Mouse (Mus musculus): ENCODE measurements at regions not wholly inside any gene's neighbourhood (a gene's known extent, or its start where the extent isn't known, plus 50 kb on each side); places are given as distances from the start of the nearest gene placed in this dataset.

DNA sequence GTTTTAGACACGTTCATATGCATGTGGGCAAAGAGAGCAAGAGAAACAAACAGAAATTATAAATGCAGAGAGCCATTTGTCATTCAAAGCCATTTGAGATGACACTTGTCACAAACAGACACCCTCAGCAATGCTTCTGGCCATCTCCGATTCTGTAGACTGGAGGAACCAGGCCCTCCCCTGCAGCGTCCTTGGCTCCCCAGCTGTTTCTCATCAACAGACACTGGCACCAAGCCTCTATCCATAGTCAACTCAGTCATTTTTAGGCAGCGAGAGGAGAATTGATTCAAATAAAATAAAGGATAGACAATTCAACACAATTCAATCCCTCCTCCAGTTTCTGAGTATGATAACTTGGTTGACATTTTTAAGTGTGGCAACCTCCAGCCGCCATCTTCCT, 130.1 kb upstream of the Rpl34 start:
- Histone ChIP-seq H3K27me3 (ENCODE audit: insufficient read depth, low read length) (no peaks in the 10 kb centered on the region), H3K36me3 (ENCODE audit: insufficient read depth, low read length) (no peaks in the 10 kb centered on the region), H3K4me1 (ENCODE audit: insufficient read depth, low read length) (no peaks in the 10 kb centered on the region), H3K9ac (replicated peaks; ENCODE audit: low read length) (no peak overlapping the region), H3K9me3 (ENCODE audit: low read length) (no peaks in the 10 kb centered on the region), H3K4me2 (ENCODE audit: low read depth, low read length) (no peak overlapping the region), H3K27ac (no peak overlapping the region), H3K4me3 (ENCODE audit: low read length) (no peak overlapping the region)
- TF ChIP-seq CTCF (IDR thresholded peaks at IDR 0.05; ENCODE audit: low read depth): no peak
- WGBS: 90% methylated on average over 5 of the region's 5 CpGs
- DNase-seq (ENCODE audit: low spot score): no peak
- ATAC-seq: no peak

DNA sequence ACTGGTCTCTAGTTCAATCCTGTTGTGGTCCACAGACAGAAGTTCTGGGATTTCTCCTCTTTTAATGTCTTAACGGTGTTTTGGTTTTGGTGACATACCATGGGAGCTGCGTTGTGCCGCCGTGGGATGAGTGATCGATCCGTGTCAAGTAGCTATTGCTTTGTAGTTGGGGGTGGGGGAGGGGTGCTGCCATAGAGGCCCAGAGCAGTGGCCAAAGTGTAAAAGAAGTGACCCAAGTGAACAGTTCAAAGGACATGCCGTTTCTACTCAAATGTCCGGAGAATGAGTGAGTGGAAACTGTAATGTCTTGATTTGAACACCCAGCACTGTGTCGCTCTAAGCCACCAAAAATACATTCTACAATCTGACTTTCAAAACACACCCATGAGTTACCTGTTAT, 123.7 kb upstream of the Rpl34 start:
- ATAC-seq: no peak
- Histone ChIP-seq H3K9me3 (ENCODE audit: low read length) (no peaks in the 10 kb centered on the region), H3K27ac (no peak overlapping the region), H3K4me2 (ENCODE audit: low read depth, low read length) (no peak overlapping the region), H3K36me3 (ENCODE audit: insufficient read depth, low read length) (no peaks in the 10 kb centered on the region), H3K9ac (replicated peaks; ENCODE audit: low read length) (no peak overlapping the region), H3K27me3 (ENCODE audit: insufficient read depth, low read length) (no peaks in the 10 kb centered on the region), H3K4me1 (ENCODE audit: insufficient read depth, low read length) (no peaks in the 10 kb centered on the region), H3K4me3 (ENCODE audit: low read length) (no peak overlapping the region)
- no peak for TF ChIP-seq CTCF (IDR thresholded peaks at IDR 0.05; ENCODE audit: low read depth)
- WGBS: 89% methylated on average over 9 of the region's 9 CpGs
- DNase-seq (ENCODE audit: low spot score): no peak

DNA sequence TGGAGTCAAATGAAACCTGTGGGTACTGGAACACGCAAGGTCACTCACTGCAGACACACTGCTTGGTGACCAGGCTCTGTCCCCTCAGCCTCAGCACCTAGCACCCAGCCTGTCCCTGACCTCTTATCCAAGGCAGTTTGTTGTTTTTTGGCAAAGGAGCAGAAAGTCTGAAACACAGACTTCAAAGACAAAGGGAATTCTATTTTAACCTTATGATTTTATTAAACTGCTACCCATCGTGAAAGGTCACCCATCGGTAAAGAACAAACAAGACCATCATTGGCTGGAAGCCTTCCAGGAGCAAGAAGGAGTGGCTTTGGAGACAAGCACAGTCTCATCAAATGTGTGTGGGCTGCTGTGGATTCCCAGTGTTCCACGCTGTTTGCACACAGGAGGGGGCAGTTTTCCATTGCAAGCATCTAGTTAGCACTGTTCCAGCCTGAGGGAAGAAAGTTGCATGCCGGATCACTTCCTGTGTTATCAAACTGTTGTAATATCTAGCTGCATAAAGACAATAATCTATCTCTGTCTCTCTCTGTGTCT, 120.6 kb upstream of the Rpl34 start:
- ATAC-seq: no peak
- Histone ChIP-seq H3K4me2 (ENCODE audit: low read depth, low read length) (no peak overlapping the region), H3K27me3 (ENCODE audit: insufficient read depth, low read length) (no peaks in the 10 kb centered on the region), H3K9ac (replicated peaks; ENCODE audit: low read length) (no peak overlapping the region), H3K36me3 (ENCODE audit: insufficient read depth, low read length) (no peaks in the 10 kb centered on the region), H3K9me3 (ENCODE audit: low read length) (no peaks in the 10 kb centered on the region), H3K4me3 (ENCODE audit: low read length) (no peak overlapping the region), H3K4me1 (ENCODE audit: insufficient read depth, low read length) (no peaks in the 10 kb centered on the region), H3K27ac (no peak overlapping the region)
- peak; percentile 25 for DNase-seq (ENCODE audit: low spot score)
- 52% methylated on average over 5 of the region's 5 CpGs for WGBS
- TF ChIP-seq CTCF (IDR thresholded peaks at IDR 0.05; ENCODE audit: low read depth): no peak

DNA sequence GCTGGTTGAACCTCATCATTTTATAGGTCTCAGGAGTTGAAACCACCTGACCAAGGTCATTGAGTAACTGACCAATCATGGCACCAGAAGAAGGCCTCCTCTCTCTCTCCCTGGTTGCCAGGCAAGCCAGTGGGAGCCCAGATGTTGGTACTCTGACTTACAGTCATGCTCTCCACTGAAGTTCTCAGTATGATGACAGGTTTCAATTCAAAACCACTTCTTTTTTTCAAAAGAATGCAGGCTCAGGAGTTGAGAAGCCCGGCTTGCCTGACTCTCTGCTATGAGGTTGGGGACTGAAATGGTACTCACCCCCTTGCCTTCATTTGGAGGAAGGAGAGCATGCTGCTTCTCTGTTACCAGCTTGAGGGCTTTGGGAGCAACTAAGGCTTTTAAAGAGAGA, 111.6 kb upstream of the Rpl34 start:
- Histone ChIP-seq H3K27ac (no peak overlapping the region), H3K27me3 (ENCODE audit: insufficient read depth, low read length) (no peaks in the 10 kb centered on the region), H3K36me3 (ENCODE audit: insufficient read depth, low read length) (no peaks in the 10 kb centered on the region), H3K4me1 (ENCODE audit: insufficient read depth, low read length) (no peaks in the 10 kb centered on the region), H3K4me3 (ENCODE audit: low read length) (no peak overlapping the region), H3K9ac (replicated peaks; ENCODE audit: low read length) (no peak overlapping the region), H3K4me2 (ENCODE audit: low read depth, low read length) (no peak overlapping the region), H3K9me3 (ENCODE audit: low read length) (no peaks in the 10 kb centered on the region)
- ATAC-seq (no peak), DNase-seq (ENCODE audit: low spot score) (no peak)
- WGBS: 75% methylated on average over 1 of the region's 1 CpGs
- TF ChIP-seq CTCF (IDR thresholded peaks at IDR 0.05; ENCODE audit: low read depth): no peak

DNA sequence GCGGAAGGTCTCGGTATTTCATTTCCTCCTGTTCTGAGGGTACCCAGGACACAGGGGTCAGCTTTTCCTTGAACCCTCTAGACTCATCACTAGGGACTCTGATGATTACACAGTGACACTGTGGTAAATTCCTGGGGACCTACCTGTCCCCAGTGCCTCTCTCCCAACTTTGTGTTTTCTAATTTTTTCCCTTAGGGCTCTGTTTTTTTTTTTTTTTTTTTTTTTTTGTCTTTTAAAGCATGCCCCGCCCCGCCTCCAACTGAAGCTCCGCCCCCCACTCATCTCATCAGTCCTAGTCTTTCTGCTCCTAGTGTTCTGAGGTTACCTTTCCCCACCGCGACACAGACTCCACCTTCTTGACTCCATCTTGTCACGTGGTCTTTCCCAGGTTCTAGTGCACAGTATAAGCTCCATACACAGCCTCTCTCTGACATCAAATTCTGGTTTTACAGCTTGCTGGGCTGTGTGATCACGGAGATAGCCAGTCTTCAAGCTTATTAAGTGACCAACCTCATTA, 109.8 kb upstream of the Rpl34 start:
- DNase-seq (ENCODE audit: low spot score): no peak
- no peak for ATAC-seq
- no peak for TF ChIP-seq CTCF (IDR thresholded peaks at IDR 0.05; ENCODE audit: low read depth)
- no peak overlapping the region for H3K27ac ChIP-seq
- H3K9me3 ChIP-seq (ENCODE audit: low read length): no peaks in the 10 kb centered on the region
- H3K9ac ChIP-seq (replicated peaks; ENCODE audit: low read length): no peak overlapping the region
- no peaks in the 10 kb centered on the region for H3K36me3 ChIP-seq (ENCODE audit: insufficient read depth, low read length)
- H3K4me1 ChIP-seq (ENCODE audit: insufficient read depth, low read length): no peaks in the 10 kb centered on the region
- WGBS: 87% methylated on average over 9 of the region's 9 CpGs
- H3K4me3 ChIP-seq (ENCODE audit: low read length): no peak overlapping the region
- no peaks in the 10 kb centered on the region for H3K27me3 ChIP-seq (ENCODE audit: insufficient read depth, low read length)
- no peak overlapping the region for H3K4me2 ChIP-seq (ENCODE audit: low read depth, low read length)

DNA sequence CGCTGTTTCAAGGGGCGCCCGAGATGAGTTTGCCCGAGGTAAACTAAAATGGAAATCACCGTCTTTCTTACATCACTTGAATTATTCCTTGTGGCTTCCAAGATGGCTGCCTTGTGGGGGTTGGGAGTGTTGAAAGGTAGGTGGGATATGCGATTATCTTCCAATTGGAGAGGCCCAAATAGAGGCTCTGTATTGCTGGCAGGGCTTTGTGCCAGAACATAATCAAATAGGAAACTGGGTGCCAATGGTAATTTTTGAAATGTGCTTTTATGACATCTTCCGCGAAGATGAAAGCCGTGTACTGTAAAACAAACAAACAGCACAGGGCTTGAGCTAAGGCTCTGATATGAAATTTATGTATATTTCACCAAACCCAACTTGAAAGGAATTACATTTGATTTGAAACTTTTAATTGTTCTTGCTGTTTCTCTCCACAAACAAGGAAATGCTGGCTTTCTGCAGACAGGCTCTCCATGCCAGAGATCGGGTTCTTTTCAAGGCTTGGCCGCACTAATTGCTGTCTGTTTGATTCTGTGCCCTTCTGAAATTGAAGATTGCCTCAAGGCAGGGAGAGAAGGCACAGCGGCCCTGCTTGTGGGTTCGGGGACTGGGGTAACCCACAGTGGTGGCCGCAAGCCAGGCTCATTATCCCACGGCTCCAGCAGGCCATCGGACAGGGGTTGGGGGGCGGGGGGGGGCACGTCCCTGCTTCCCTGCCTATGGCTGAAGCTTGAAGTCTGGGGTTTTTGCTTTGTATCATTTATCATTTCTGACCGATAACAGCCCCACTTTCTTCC, 108.6 kb upstream of the Rpl34 start:
- no peak overlapping the region for H3K4me3 ChIP-seq (ENCODE audit: low read length)
- ATAC-seq (no peak), DNase-seq (ENCODE audit: low spot score) (peak; percentile 12)
- no peak overlapping the region for H3K27ac ChIP-seq
- H3K9me3 ChIP-seq (ENCODE audit: low read length): no peaks in the 10 kb centered on the region
- H3K9ac ChIP-seq (replicated peaks; ENCODE audit: low read length): no peak overlapping the region
- no peak for TF ChIP-seq CTCF (IDR thresholded peaks at IDR 0.05; ENCODE audit: low read depth)
- H3K4me1 ChIP-seq (ENCODE audit: insufficient read depth, low read length): no peaks in the 10 kb centered on the region
- 62% methylated on average over 19 of the region's 19 CpGs for WGBS
- H3K36me3 ChIP-seq (ENCODE audit: insufficient read depth, low read length): no peaks in the 10 kb centered on the region
- no peaks in the 10 kb centered on the region for H3K27me3 ChIP-seq (ENCODE audit: insufficient read depth, low read length)
- H3K4me2 ChIP-seq (ENCODE audit: low read depth, low read length): no peak overlapping the region

DNA sequence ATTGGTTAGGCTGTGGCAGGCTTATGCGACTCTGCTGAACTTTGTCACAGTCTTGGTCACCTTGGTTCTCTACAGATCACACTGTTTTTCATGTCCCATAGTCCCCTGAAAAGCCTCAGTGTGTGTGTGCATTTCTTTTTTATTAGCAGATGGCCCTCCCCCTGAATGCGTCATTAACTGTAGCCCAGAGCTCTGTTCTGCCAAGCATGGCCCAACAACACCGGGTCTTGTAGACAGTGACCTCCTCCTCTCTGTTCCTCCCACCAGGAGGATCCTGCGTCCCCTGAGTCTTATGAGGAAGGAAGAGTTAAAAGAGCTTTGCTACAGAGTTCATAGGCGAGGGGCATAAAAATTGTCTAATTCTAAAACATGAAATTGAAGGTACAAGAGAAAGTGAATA, 103.5 kb upstream of the Rpl34 start:
- 61% methylated on average over 5 of the region's 5 CpGs for WGBS
- Histone ChIP-seq H3K27ac (no peak overlapping the region), H3K36me3 (ENCODE audit: insufficient read depth, low read length) (no peaks in the 10 kb centered on the region), H3K4me1 (ENCODE audit: insufficient read depth, low read length) (no peaks in the 10 kb centered on the region), H3K4me3 (ENCODE audit: low read length) (no peak overlapping the region), H3K27me3 (ENCODE audit: insufficient read depth, low read length) (no peaks in the 10 kb centered on the region), H3K9me3 (ENCODE audit: low read length) (no peaks in the 10 kb centered on the region), H3K4me2 (ENCODE audit: low read depth, low read length) (no peak overlapping the region), H3K9ac (replicated peaks; ENCODE audit: low read length) (no peak overlapping the region)
- no peak for TF ChIP-seq CTCF (IDR thresholded peaks at IDR 0.05; ENCODE audit: low read depth)
- DNase-seq (ENCODE audit: low spot score) (no peak), ATAC-seq (no peak)

Measured in hindbrain, postnatal 0 days (tissue).